Mouse (Mus musculus) brown adipose tissue, adult 24 weeks (tissue): Measurements from ENCODE around the gene Phf19. TPM values are rescaled to one million over a fixed set of nuclear protein-coding genes. Genes with fewer than 3 reads are reported as not detected.

Experiments used
- H3K27ac ChIP-seq: fragments of 200-500 bp; replicated peaks from 2 replicates; pipeline ENCODE4 v1.5.1; 2012; ENCODE audit warnings: low read depth, mild to moderate bottlenecking, low read length
- H3K4me1 ChIP-seq: fragments of 200-500 bp; 2 replicates; pipeline ENCODE4 v1.6.1; 2012; ENCODE audit warnings: low read length, mixed read lengths; ENCODE audit not compliant: control insufficient read depth, insufficient read depth, insufficient read length
- H3K4me3 ChIP-seq: fragments of 200-500 bp; 2 replicates; pipeline ENCODE4 v1.5.1; 2012; ENCODE audit warnings: low read depth, mild to moderate bottlenecking, low read length, moderate library complexity; ENCODE audit not compliant: insufficient read depth
- polyA plus RNA-seq: library from polyadenylated mRNA; stranded (reverse); fragments of >200 nt; gene quantifications from 2 replicates; pipeline ENCODE4 v1.2.4, GENCODE M21; 2012; ENCODE audit not compliant: missing spikeins, insufficient read depth, insufficient read length

Gene Phf19
- 2.3 and 2.4 TPM in 2 replicates for polyA plus RNA-seq

DNA sequence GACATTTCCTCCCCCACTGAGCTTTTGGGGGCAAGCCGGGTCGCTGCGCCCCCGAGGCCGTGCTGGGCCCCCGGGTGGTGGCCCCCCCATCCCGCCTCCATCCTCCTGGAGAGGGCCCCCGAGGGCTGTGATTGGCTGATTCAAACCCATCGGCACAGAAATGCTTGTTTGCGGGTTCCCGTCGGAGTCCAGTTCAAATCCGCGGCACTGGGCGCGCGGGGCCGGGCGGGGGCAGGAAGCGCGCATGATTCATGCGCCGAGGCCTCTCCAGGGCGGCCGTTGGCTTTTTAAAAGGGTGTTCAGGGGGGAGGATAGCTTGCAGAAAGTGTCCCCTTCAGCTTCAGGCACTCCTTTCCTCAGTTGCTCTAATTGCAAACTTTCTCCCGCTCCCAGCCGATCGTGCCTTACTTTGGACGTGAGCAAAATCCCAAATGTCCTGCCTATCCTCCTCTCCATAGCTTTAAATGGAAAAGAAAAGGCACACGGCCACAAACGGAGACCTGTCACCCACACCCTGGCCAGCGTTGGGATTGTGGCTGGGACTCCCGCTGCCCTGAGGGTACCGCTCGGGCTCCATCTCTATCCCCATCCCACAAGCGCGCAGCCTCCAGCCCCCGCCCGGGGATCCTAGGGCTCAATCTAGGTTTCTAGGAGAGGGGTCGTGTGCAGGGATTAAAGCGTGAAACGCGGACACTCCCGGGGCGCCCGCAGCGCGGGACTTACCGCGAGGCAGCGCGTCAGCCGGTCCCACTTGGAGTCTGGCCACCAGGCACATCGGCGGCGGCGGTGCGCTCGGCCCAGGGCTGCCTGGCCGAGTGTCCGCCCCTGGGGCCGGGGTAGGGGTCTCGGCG lies at the start of gene Phf19:
TSS of gene Phf19 (minus strand) at position 809 of the 851 bp plus-strand sequence.
- Histone ChIP-seq H3K4me3 (peak within 1 kb of the TSS; percentile 73), H3K4me1 (no peaks in the 10 kb centered on the region), H3K27ac (no peak within 1 kb of the TSS)

DNA sequence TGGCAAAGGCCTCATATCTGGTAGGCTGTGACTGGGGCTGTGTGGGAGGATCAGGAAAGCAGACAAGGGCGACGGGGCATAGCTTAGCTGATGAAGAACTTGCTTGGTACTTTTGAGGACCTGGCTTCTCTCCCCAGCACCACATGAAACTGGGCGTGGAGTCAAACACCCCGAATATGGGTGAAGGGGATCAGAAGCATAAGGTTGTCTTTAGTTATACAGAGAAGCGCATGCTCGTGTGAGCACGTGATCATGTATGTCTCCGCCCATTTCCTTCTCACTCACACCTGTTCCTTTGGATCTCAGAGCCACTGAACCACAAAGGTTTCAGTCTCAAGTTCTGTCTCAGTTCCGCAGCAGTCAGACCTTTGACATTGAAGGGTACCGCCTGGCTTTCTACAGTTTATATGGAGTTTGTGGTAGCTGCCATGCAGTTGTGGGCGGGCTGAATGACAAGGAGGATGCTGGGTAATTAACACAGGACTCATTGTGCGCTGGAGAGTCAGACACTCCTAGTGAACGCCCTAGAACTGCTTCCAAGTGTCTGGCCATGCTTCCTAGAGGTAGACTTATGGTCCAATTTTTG lies 49.6 kb upstream of the Phf19 start:
- Histone ChIP-seq H3K4me3 (peak overlapping the region; percentile 29), H3K4me1 (peaks cover 13% of the 10 kb centered on the region; the same call in 1 of the 2 replicates), H3K27ac (peak overlapping the region; percentile 82)

DNA sequence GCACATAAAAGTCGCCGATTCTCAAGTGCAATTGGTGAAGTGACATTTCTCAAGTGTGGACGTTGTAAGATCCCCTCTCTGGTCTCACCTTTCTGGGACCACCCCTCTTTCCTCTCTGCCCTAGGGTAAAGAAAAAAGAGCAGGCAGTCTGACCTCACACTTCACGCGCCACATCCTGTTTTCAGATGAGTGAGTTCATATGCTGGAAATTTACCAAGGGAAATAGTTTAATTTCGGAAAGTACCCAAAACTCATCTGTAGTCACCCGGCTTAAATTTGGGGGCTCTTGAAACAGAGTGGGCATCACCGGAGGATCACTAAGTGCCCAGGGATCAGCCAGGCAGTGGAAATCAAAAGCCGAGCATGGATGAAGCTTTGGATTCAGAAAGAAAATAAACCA lies 49.1 kb upstream of the Phf19 start:
- peak overlapping the region; percentile 29 for H3K4me3 ChIP-seq
- H3K4me1 ChIP-seq, result peaks cover 13% of the 10 kb centered on the region; the same call in 1 of the 2 replicates
- peak overlapping the region; percentile 82 for H3K27ac ChIP-seq

DNA sequence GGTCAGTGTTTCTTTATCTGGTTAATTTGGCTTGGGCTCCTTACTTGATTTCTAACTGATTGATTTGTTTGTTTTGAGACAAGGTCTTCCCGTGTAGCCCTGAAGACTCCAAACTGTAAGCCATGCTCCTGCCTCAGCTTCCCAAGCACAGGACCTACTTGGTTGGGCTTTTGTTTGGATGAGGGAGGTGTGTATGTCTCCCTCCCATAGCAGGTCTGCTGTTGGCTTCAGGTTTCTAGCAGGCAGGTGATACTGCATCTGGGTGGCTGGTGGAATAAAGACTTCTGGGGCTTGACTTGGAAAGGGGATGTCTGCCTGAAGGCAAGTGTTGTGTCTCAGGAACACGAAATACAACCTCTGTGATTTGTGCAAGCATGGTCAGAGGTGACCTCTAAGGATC lies 48.4 kb upstream of the Phf19 start:
- Histone ChIP-seq H3K27ac (0 out of 2 replicates have a peak overlapping the region, but pooled peaks have one; percentile 3), H3K4me1 (peaks cover 13% of the 10 kb centered on the region; the same call in 1 of the 2 replicates), H3K4me3 (no peak overlapping the region)

DNA sequence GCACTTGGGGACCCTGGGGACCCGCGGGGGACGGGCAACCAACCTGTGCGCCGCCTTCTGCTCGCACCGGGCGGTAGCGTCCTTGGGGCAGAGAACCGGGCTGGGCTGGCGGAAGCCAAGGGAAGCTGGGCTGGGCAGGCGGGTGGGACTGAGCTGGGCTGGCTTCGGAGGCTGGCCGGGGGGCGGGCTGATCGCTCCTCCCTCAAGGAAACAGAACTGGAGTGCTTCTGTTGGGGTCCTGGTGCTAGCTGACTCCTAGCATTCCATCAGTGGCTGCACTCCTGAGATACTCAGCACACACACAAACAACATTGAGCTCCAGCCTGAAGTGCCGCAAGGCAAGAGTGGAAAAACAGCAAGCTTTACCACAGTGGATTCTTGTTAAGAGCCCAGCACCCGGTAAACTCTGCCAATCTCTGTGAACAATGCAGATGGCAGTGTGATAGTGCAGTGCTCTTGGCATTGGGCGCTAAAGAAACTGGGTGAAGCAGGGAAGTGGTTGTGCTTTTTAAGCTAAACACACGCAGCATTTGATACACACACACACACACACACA lies 47.7 kb upstream of the Phf19 start, which contains the start of gene Traf1:
TSS of gene Traf1 (minus strand) at position 292 of the 556 bp plus-strand sequence.
- Histone ChIP-seq H3K4me3 (peak within 1 kb of the TSS; percentile 50), H3K4me1 (peaks cover 13% of the 10 kb centered on the region; the same call in 1 of the 2 replicates), H3K27ac (peak within 1 kb of the TSS; percentile 82)

DNA sequence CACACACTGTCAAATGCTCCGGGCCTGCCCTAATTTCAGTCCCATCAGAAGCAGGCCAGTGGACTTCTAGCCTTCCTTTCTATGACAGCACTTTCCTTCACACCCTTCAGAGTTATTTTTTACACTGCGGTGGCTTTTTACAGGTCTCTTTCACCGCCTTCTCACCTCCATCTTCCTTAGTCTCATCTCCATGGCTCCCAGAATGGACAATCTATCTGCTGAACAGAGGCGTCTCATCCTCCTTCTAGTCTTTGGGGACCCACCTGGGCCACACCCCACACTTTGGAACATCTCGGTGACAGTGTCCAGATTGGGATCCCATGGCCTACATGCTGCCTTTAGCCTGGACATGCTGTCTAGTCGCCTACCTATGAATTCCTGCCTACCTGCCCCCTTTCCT lies 47.1 kb upstream of the Phf19 start:
- Histone ChIP-seq H3K4me1 (peaks cover 13% of the 10 kb centered on the region; the same call in 1 of the 2 replicates), H3K27ac (no peak overlapping the region), H3K4me3 (peak overlapping the region; percentile 50)

DNA sequence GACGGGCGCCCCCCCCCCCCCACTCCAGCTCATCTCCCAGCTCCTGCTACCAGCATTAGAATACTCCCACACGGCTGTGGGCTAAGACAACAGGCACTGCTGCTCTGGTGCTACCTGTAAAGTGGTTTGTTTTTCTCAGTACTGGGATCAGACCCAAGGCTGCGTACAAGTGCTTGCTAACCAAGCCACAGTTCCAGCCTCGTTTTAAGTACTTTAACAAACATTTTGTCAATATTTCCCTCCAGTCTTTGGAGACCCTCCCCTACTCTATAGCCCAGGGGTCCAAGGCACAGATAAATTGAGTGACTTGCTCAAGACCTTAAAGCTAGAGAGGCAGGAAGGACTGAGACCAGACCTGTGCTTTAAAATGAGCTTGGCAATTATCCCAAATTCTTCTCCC lies 46.6 kb upstream of the Phf19 start:
- H3K4me1 ChIP-seq, result peaks cover 11% of the 10 kb centered on the region; the same call in 1 of the 2 replicates
- H3K27ac ChIP-seq, result no peak overlapping the region
- 0 out of 2 replicates have a peak overlapping the region, but pooled peaks have one; percentile 50 for H3K4me3 ChIP-seq

DNA sequence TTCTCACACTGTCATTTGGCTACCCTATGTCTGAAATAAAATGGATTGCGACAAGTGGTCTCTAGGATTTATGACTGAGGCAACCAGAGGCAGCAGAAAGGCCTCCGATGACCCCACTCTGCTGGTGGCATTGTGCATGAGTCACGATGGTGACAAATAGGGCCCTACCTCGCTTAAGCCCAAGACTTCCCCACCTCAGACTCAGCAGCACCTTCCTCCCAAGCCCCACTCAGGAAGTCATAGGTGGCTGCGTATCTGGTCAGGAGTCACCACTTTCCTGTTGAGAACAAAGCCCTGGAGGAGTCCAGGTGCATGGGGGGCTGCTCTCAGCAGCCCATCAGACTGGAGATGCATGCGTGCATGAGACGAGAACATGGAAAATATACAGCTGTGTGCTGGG lies 44.8 kb upstream of the Phf19 start:
- no peak overlapping the region for H3K27ac ChIP-seq
- no peak overlapping the region for H3K4me3 ChIP-seq
- H3K4me1 ChIP-seq, result peaks cover 9% of the 10 kb centered on the region; the same call in 1 of the 2 replicates

DNA sequence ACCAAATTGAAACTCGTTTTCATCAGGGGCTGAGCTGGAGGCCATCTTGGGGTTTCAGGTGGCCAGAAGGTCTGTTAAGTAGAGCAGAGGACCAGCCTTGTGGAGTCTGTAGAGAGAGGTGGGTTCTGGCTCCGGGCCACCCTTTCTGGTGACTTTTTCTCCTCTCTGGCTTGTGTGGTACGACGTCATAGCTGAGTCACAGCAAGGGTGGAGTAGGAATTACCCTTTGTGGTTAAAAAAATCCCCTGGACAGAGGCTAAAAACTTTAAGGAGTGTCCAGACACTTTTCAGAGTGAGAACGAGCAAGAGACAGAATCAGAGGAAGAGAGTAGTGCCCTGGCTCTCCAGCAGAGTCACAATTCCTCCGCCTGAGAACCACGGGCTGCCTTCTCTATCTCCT lies 44.2 kb upstream of the Phf19 start:
- no peak overlapping the region for H3K4me3 ChIP-seq
- H3K27ac ChIP-seq, result no peak overlapping the region
- H3K4me1 ChIP-seq, result 0 out of 2 replicates have a peak, but pooled peaks cover 7% of the 10 kb centered on the region

DNA sequence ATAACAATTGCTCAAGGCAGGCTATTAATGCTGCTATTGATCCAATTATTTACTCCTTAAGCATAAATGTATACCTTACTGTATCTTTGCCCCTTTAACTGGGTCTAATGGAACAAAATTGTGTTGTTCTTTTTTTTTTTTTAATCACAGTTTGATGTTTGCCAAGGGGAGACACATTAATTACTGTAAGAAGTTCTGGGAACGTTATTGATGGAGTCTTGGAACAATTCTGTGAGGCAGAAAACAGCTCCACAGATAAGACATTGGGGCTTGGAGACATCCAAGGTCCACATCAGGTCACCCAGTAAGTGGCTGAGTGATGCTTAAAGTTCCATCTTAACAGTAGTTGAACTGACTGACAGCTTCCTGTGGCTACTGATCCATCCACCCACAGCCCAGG lies 43.6 kb upstream of the Phf19 start:
- H3K4me3 ChIP-seq, result no peak overlapping the region
- 0 out of 2 replicates have a peak, but pooled peaks cover 7% of the 10 kb centered on the region for H3K4me1 ChIP-seq
- H3K27ac ChIP-seq, result no peak overlapping the region

DNA sequence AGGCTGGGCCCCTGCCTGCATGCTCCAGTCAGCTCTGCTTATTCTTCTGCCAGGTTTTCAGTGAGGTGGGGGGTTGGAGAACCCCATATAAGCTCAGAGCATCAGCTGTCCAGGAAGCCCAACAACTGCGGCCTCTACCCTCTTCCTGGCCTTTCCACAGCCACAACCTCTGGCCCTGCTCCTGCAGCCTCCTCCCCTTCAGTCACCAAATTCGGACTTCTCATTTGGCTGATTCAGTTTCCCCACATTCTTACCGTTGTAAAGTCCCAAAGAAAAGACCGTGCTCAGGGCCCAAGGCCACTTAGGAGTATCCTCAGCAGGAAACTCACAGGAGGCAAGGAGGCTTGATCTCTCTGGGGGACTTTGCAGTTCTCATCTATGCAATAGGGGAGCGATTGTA lies 43.1 kb upstream of the Phf19 start:
- Histone ChIP-seq H3K27ac (no peak overlapping the region), H3K4me1 (0 out of 2 replicates have a peak, but pooled peaks cover 3% of the 10 kb centered on the region), H3K4me3 (no peak overlapping the region)

DNA sequence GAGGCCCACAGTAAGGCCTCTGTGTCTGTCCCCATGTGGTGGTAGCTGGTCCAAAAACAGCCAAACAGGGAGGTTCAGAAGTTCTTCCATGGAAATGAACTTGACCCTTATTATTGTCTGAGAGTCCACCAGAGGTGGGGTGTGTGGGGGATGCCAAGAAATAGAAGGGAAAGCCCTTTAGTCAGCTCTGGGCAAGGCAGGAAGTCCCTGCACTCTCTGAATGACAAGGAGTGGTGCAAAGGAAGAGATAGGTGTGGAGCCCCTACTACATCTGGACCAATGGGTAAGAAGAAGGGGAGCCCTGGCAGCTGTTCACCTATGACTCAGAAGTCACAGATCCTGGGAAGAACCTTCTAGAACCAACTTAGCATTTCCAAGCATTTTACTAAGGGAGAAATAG lies 40.5 kb upstream of the Phf19 start:
- no peaks in the 10 kb centered on the region for H3K4me1 ChIP-seq
- no peak overlapping the region for H3K4me3 ChIP-seq
- no peak overlapping the region; the same call in 1 of the 2 replicates for H3K27ac ChIP-seq

DNA sequence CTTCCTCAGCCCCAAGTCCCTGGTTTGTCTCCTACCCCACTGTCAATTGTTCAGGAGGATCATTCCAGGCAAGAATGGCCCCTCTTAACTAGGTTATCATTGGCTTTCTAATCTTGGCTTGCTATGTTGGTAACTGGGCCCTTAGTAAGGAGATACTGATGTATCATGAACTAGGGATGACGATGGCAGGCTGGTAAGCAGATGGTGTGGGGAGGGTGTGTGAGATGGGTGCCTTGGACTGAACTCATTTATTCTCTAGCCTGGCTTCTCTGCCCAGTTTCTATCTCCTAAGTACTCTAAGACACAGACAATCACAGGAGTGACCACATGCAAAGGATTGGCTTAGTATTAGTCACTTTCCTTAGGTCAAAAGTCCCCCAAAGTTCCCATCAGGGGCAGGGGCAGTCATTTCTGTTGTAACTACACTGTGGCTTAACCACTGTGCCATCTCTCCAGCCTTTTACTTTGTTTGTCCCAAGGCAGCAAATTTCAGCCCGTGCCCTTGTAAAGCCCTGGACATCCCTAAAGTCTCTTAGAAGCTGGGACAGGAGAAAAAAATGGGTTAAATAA lies 39.8 kb upstream of the Phf19 start:
- H3K4me1 ChIP-seq, result no peaks in the 10 kb centered on the region
- no peak overlapping the region for H3K4me3 ChIP-seq
- no peak overlapping the region for H3K27ac ChIP-seq

DNA sequence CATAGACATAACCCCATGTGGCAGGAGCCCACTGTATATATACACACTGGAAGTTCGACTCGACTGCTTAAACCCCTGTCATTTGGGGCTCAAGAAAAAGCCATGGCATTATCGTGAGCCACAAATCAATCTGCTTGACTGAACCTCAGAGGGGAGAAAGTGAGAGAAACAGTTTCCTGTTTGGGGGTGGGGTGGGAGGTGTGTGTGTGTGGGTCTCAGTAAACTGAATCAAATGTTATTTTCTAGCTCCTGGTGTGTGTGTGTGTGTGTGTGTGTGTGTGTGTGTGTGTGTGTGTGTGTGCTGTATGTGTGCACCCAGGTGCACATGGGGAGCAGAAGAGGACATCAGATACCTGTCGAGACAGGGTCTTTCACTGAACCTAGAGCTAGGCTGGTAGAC lies 39.2 kb upstream of the Phf19 start:
- H3K4me3 ChIP-seq, result no peak overlapping the region
- H3K27ac ChIP-seq, result no peak overlapping the region

DNA sequence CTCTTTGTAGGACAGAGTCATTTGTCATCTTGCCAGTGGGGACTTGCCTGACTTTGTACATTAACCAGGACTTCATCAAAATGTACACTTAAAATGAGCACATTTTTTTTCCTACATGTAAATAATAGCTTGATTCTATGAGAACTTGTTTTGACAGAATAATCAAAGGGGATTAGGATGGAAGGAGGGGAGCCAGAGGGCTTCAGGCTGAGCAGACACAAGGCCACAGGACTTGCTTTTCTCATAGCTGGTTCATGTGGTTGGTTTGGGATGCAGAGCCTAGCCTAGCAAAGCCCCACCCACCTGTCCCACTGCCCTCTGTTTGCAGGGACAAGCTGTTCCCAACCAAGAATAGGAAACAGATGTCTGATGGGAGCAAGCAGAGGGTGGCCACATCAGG lies 37.6 kb upstream of the Phf19 start:
- no peak overlapping the region for H3K27ac ChIP-seq
- no peak overlapping the region for H3K4me3 ChIP-seq
- no peaks in the 10 kb centered on the region for H3K4me1 ChIP-seq

More for the DNA sequence above, 39.2 kb upstream of the Phf19 start:
- no peaks in the 10 kb centered on the region for H3K4me1 ChIP-seq
